Comparison of ENCODE assay signal across 8 mouse cellular contexts in genomic region chr7:4492284-4493224, GRCm38 (mm10). TPM values are rescaled to one million over a fixed set of nuclear protein-coding genes. Genes with fewer than 3 reads are reported as not detected.
DNase-seq lines count a peak whose midpoint lies in the region; ATAC-seq lines count a peak whose summit lies in the region.
"Had no signal": no experiment of that assay in that cellular context is flagged by ENCODE, and none has a peak within 500 bp of the region (broad histone marks: within the 10 kb centered on the region; RNA-seq: fewer than 3 reads in every experiment).

No protein-coding gene starts in this region.

- no peak for ATAC-seq in neural tube, embryonic 13.5 days (ENCODE audit: low read depth)
- ATAC-seq in neural tube, embryonic 15.5 days (ENCODE audit: low FRiP score): no peak
- ATAC-seq in granulocyte monocyte progenitor cell, adult 5-6 weeks (replicated peaks; ENCODE audit: poor library complexity, severe bottlenecking): peak; percentile 97
- peak; percentile 38; the same call in 1 of the 2 replicates for ATAC-seq in liver, embryonic 13.5 days (ENCODE audit: low read depth)
- ATAC-seq in stomach, embryonic 15.5 days (ENCODE audit: insufficient read depth, low FRiP score, low read depth): no peak

- no peaks in the 10 kb centered on the region for H3K9me3 ChIP-seq in neural tube, embryonic 13.5 days
- no peaks in the 10 kb centered on the region for H3K9me3 ChIP-seq in neural tube, embryonic 15.5 days (replicated peaks)
- H3K9me3 ChIP-seq in liver, embryonic 13.5 days (replicated peaks): no peaks in the 10 kb centered on the region
- H3K9me3 ChIP-seq in stomach, embryonic 15.5 days: no peaks in the 10 kb centered on the region
- H3K9me3 ChIP-seq: midbrain, embryonic 12.5 days had no signal

- no peaks in the 10 kb centered on the region for H3K27me3 ChIP-seq in neural tube, embryonic 13.5 days
- H3K27me3 ChIP-seq in neural tube, embryonic 15.5 days (replicated peaks): no peaks in the 10 kb centered on the region
- no peaks in the 10 kb centered on the region for H3K27me3 ChIP-seq in liver, embryonic 13.5 days
- no peaks in the 10 kb centered on the region for H3K27me3 ChIP-seq in stomach, embryonic 15.5 days (replicated peaks)
- H3K27me3 ChIP-seq: midbrain, embryonic 12.5 days had no signal

- 85% methylated on average over 13 of the region's 13 CpGs for WGBS in neural tube, embryonic 13.5 days
- WGBS in neural tube, embryonic 15.5 days: 84% methylated on average over 13 of the region's 13 CpGs
- 63% methylated on average over 13 of the region's 13 CpGs for WGBS in liver, embryonic 13.5 days (ENCODE audit: insufficient replicate concordance)
- 72% methylated on average over 13 of the region's 13 CpGs for WGBS in stomach, embryonic 15.5 days

- H3K9ac ChIP-seq in neural tube, embryonic 13.5 days: no peak overlapping the region
- no peak overlapping the region for H3K9ac ChIP-seq in neural tube, embryonic 15.5 days (replicated peaks)
- H3K9ac ChIP-seq in liver, embryonic 13.5 days: no peak overlapping the region
- H3K9ac ChIP-seq in stomach, embryonic 15.5 days: no peak overlapping the region
- H3K9ac ChIP-seq: midbrain, embryonic 12.5 days had no signal

- no peak overlapping the region for H3K4me2 ChIP-seq in neural tube, embryonic 13.5 days
- no peak overlapping the region for H3K4me2 ChIP-seq in neural tube, embryonic 15.5 days
- H3K4me2 ChIP-seq in liver, embryonic 13.5 days: no peak overlapping the region
- H3K4me2 ChIP-seq in stomach, embryonic 15.5 days: no peak overlapping the region
- H3K4me2 ChIP-seq: midbrain, embryonic 12.5 days had no signal

- no peak overlapping the region for H3K4me3 ChIP-seq in neural tube, embryonic 13.5 days
- no peak overlapping the region for H3K4me3 ChIP-seq in neural tube, embryonic 15.5 days (replicated peaks)
- no peak overlapping the region for H3K4me3 ChIP-seq in liver, embryonic 13.5 days (replicated peaks)
- no peak overlapping the region for H3K4me3 ChIP-seq in stomach, embryonic 15.5 days (replicated peaks)
- H3K4me3 ChIP-seq: midbrain, embryonic 12.5 days had no signal

- 0 out of 2 replicates have a peak overlapping the region, but pooled peaks have one; percentile 29 for H3K27ac ChIP-seq in neural tube, embryonic 13.5 days (replicated peaks)
- no peak overlapping the region for H3K27ac ChIP-seq in neural tube, embryonic 15.5 days (replicated peaks)
- H3K27ac ChIP-seq in liver, embryonic 13.5 days: no peak overlapping the region
- H3K27ac ChIP-seq in stomach, embryonic 15.5 days: peak overlapping the region; percentile 27; the same call in 1 of the 2 replicates
- H3K27ac ChIP-seq: midbrain, embryonic 12.5 days had no signal

- H3K4me1 ChIP-seq in neural tube, embryonic 13.5 days (replicated peaks): peaks cover 16% of the 10 kb centered on the region
- peaks cover 14% of the 10 kb centered on the region for H3K4me1 ChIP-seq in neural tube, embryonic 15.5 days
- peaks cover 64% of the 10 kb centered on the region for H3K4me1 ChIP-seq in liver, embryonic 13.5 days (replicated peaks)
- peaks cover 15% of the 10 kb centered on the region for H3K4me1 ChIP-seq in stomach, embryonic 15.5 days

- peaks cover 80% of the 10 kb centered on the region for H3K36me3 ChIP-seq in neural tube, embryonic 13.5 days
- H3K36me3 ChIP-seq in neural tube, embryonic 15.5 days: peaks cover 59% of the 10 kb centered on the region
- H3K36me3 ChIP-seq in liver, embryonic 13.5 days: peaks cover 92% of the 10 kb centered on the region
- peaks cover 15% of the 10 kb centered on the region for H3K36me3 ChIP-seq in stomach, embryonic 15.5 days

- no peak for DNase-seq in liver, embryonic 13.5 days
- DNase-seq in layer of hippocampus, adult 18-20 months (ENCODE audit: low spot score in 2 of 2): no peak
- no peak for DNase-seq in layer of hippocampus, postnatal 25 days (ENCODE audit: extremely low spot score in 1 of 2, low spot score in 1 of 2)

RNA-seq across cellular contexts. Expression of gene Ppp1r12c, which starts 8.9 kb away (rescaled TPM):
- polyA plus RNA-seq in neural tube, embryonic 13.5 days (2015; fragmentation: Nextera tagmentation; extraction: Ambion mirVana): 46.0 and 48.4 TPM in 2 replicates
- polyA plus RNA-seq in neural tube, embryonic 15.5 days (2015; fragmentation: Nextera tagmentation; extraction: Ambion mirVana): 38.8 and 44.6 TPM in 2 replicates
- total RNA-seq in granulocyte monocyte progenitor cell, adult 5-6 weeks (2014; fragmentation: Nextera tagmentation): 92.2 and 131 TPM in 2 replicates
- 99.6 and 109 TPM in 2 replicates for total RNA-seq in granulocyte monocyte progenitor cell, adult 5-6 weeks (2017)
- polyA plus RNA-seq in liver, embryonic 13.5 days (2015; fragmentation: Nextera tagmentation; extraction: Ambion mirVana): 17.1 and 18.8 TPM in 2 replicates
- 51.7 and 53.6 TPM in 2 replicates for polyA plus RNA-seq in stomach, embryonic 15.5 days (2015; fragmentation: Nextera tagmentation; extraction: Ambion mirVana)
- total RNA-seq in layer of hippocampus, adult 18-20 months (2021): 100 to 1,000 TPM; 148 to 153 TPM
- total RNA-seq in layer of hippocampus, postnatal 25 days (2021): 100 to 1,000 TPM; 128 to 167 TPM

RNA-seq across cellular contexts. Expression of gene Tnnt1, which starts 23.6 kb away (rescaled TPM):
- 12.7 and 42.9 TPM in 2 replicates for polyA plus RNA-seq in neural tube, embryonic 13.5 days (2015; fragmentation: Nextera tagmentation; extraction: Ambion mirVana)
- 22.8 and 29.5 TPM in 2 replicates for polyA plus RNA-seq in neural tube, embryonic 15.5 days (2015; fragmentation: Nextera tagmentation; extraction: Ambion mirVana)
- 7.3 and 16.1 TPM in 2 replicates for total RNA-seq in granulocyte monocyte progenitor cell, adult 5-6 weeks (2014; fragmentation: Nextera tagmentation)
- 14.1 and 22.3 TPM in 2 replicates for total RNA-seq in granulocyte monocyte progenitor cell, adult 5-6 weeks (2017)
- polyA plus RNA-seq in liver, embryonic 13.5 days (2015; fragmentation: Nextera tagmentation; extraction: Ambion mirVana): 13.2 and 13.4 TPM in 2 replicates
- 25.5 and 33.1 TPM in 2 replicates for polyA plus RNA-seq in stomach, embryonic 15.5 days (2015; fragmentation: Nextera tagmentation; extraction: Ambion mirVana)
- 1 to 10 TPM; 1.7 to 3.0 TPM for total RNA-seq in layer of hippocampus, adult 18-20 months (2021)
- total RNA-seq in layer of hippocampus, postnatal 25 days (2021): 1 to 10 TPM; 1.5 to 1.9 TPM

RNA-seq across cellular contexts. Expression of gene Tnni3, which starts 31.5 kb away (rescaled TPM):
- 1.8 and 3.6 TPM in 2 replicates for polyA plus RNA-seq in neural tube, embryonic 13.5 days (2015; fragmentation: Nextera tagmentation; extraction: Ambion mirVana)
- 1.8 and 2.4 TPM in 2 replicates for polyA plus RNA-seq in neural tube, embryonic 15.5 days (2015; fragmentation: Nextera tagmentation; extraction: Ambion mirVana)
- total RNA-seq in granulocyte monocyte progenitor cell, adult 5-6 weeks (2014; fragmentation: Nextera tagmentation): 17.0 TPM in 1 of 2 replicates, not detected in the other
- total RNA-seq in granulocyte monocyte progenitor cell, adult 5-6 weeks (2017): 2.7 and 4.1 TPM in 2 replicates
- 1.1 and 4.5 TPM in 2 replicates for polyA plus RNA-seq in liver, embryonic 13.5 days (2015; fragmentation: Nextera tagmentation; extraction: Ambion mirVana)
- 5.4 and 6.4 TPM in 2 replicates for polyA plus RNA-seq in stomach, embryonic 15.5 days (2015; fragmentation: Nextera tagmentation; extraction: Ambion mirVana)
- total RNA-seq in layer of hippocampus, adult 18-20 months (2021): 1 to 10 TPM in 1 of 2 experiments, under 1 TPM in 1; 0.54 to 1.3 TPM
- under 1 TPM in 1 of 2 experiments, not detected in 1; 0.44 TPM for total RNA-seq in layer of hippocampus, postnatal 25 days (2021)

RNA-seq across cellular contexts. Expression of gene Eps8l1, which starts 32.1 kb away (rescaled TPM):
- polyA plus RNA-seq in neural tube, embryonic 13.5 days (2015; fragmentation: Nextera tagmentation; extraction: Ambion mirVana): 12.1 and 12.9 TPM in 2 replicates
- polyA plus RNA-seq in neural tube, embryonic 15.5 days (2015; fragmentation: Nextera tagmentation; extraction: Ambion mirVana): 13.1 and 14.1 TPM in 2 replicates
- 5.0 and 7.7 TPM in 2 replicates for total RNA-seq in granulocyte monocyte progenitor cell, adult 5-6 weeks (2014; fragmentation: Nextera tagmentation)
- total RNA-seq in granulocyte monocyte progenitor cell, adult 5-6 weeks (2017): 1.6 and 7.1 TPM in 2 replicates
- 1.4 TPM in 2 replicates for polyA plus RNA-seq in liver, embryonic 13.5 days (2015; fragmentation: Nextera tagmentation; extraction: Ambion mirVana)
- polyA plus RNA-seq in stomach, embryonic 15.5 days (2015; fragmentation: Nextera tagmentation; extraction: Ambion mirVana): 10.0 and 11.1 TPM in 2 replicates
- total RNA-seq in layer of hippocampus, adult 18-20 months (2021): 1 to 10 TPM; 7.0 to 9.8 TPM
- 1 to 10 TPM; 5.3 to 5.7 TPM for total RNA-seq in layer of hippocampus, postnatal 25 days (2021)

RNA-seq across cellular contexts. Expression of gene Dnaaf3, which starts 39.7 kb away (rescaled TPM):
- polyA plus RNA-seq in neural tube, embryonic 13.5 days (2015; fragmentation: Nextera tagmentation; extraction: Ambion mirVana): 1.1 and 1.2 TPM in 2 replicates
- polyA plus RNA-seq in neural tube, embryonic 15.5 days (2015; fragmentation: Nextera tagmentation; extraction: Ambion mirVana): 1.8 and 2.1 TPM in 2 replicates
- 0.81 and 2.5 TPM in 2 replicates for total RNA-seq in granulocyte monocyte progenitor cell, adult 5-6 weeks (2014; fragmentation: Nextera tagmentation)
- total RNA-seq in granulocyte monocyte progenitor cell, adult 5-6 weeks (2017): 0.43 and 0.88 TPM in 2 replicates
- polyA plus RNA-seq in liver, embryonic 13.5 days (2015; fragmentation: Nextera tagmentation; extraction: Ambion mirVana): 0.13 and 0.24 TPM in 2 replicates
- 1.3 and 1.7 TPM in 2 replicates for polyA plus RNA-seq in stomach, embryonic 15.5 days (2015; fragmentation: Nextera tagmentation; extraction: Ambion mirVana)
- under 1 TPM; 0.74 to 0.81 TPM for total RNA-seq in layer of hippocampus, adult 18-20 months (2021)
- under 1 TPM; 0.34 to 0.38 TPM for total RNA-seq in layer of hippocampus, postnatal 25 days (2021)

Comparison
In these comparisons a context has a peak if more than half of its experiments do, and no peak if none do; other contexts are left out.
1. H3K27ac ChIP-seq: peak in neural tube, embryonic 13.5 days (single experiment) and stomach, embryonic 15.5 days (single experiment); none in neural tube, embryonic 15.5 days (single experiment) and liver, embryonic 13.5 days (single experiment).
2. ATAC-seq: peak in granulocyte monocyte progenitor cell, adult 5-6 weeks (single experiment) and liver, embryonic 13.5 days (single experiment); none in neural tube, embryonic 13.5 days (single experiment), neural tube, embryonic 15.5 days (single experiment) and stomach, embryonic 15.5 days (single experiment).